Mouse (Mus musculus): ENCODE measurements around the gene Appl1. TPM values are rescaled to one million over a fixed set of nuclear protein-coding genes. Genes with fewer than 3 reads are reported as not detected.

Gene Appl1
- polyA plus RNA-seq, 1 experiment from 2014 or later: 50.4 TPM

GRCm38 (mm10) chr14:26988694-26989093 lies 17.7 kb upstream of the Appl1 start:
- Histone ChIP-seq H3K9me3 (no peaks in the 10 kb centered on the region), H3K36me3 (no peaks in the 10 kb centered on the region), H3K27me3 (no peaks in the 10 kb centered on the region), H3K4me3 (no peak overlapping the region), H3K4me1 (replicated peaks) (no peaks in the 10 kb centered on the region), H3K27ac (replicated peaks) (no peak overlapping the region), H3K4me2 (no peak overlapping the region), H3K9ac (no peak overlapping the region)
- no peak for ATAC-seq (ENCODE audit: low read depth)
- WGBS: 68% methylated on average over 2 of the region's 2 CpGs

DNA sequence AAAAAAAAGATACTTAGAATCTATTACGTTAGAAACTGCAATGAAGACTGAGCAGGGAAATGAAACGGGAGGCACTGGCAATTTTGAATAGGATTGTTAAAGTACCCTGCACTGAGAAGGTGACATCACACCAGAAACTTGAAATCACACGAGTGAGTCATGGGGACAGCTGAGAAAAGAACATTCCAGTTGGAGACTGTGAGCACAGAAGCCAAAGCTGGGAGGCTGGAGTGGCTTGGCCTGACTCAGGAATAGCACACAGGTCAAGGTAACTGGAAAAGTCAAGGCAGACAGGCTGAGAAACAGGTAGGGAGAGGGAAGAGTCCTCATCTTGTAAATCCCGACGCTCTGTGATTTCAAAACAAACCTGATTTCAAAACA lies 11.1 kb upstream of the Appl1 start:
- ATAC-seq (ENCODE audit: low read depth): no peak
- H3K27ac ChIP-seq (replicated peaks): no peak overlapping the region

DNA sequence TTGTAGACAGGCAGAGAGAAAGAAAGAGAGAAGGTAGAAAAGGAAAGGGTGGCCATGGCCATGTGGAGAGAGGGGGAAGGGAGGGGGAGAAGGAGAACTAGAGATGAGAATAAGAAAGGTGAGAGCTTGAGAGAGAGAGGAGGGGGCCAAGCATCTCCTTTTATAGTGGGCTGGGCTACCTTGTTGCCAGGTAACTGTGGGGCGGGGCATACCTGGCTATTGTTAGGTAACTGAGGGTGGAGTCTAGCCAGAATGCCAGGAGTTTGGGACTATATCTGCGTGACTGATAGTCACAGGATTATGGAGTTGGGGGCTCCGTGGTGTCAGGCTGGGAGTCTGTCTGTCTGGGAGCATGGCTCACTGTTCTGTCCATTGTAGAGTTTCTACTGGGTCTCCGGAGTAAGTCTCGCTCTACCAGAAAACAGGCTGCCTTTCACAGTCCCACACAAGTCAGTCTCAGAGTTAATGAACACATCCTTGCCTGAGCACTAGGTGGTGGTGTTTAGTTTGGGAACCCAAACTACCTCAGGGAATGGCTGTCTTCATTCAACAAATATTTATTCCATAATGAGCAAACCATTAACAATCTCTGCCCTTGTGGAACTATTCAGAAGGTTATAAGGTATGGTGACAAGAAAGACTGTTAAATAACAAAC lies 10.6 kb upstream of the Appl1 start:
- Histone ChIP-seq H3K4me3 (no peak overlapping the region), H3K4me1 (replicated peaks) (peaks cover 5% of the 10 kb centered on the region; the same call in 1 of the 2 replicates), H3K4me2 (no peak overlapping the region), H3K27ac (replicated peaks) (no peak overlapping the region), H3K9me3 (peaks cover 9% of the 10 kb centered on the region), H3K36me3 (no peaks in the 10 kb centered on the region), H3K9ac (no peak overlapping the region), H3K27me3 (no peaks in the 10 kb centered on the region)
- 66% methylated on average over 5 of the region's 5 CpGs for WGBS
- ATAC-seq (ENCODE audit: low read depth): no peak

More for the DNA sequence above, 11.1 kb upstream of the Appl1 start:
- 85% methylated on average over 5 of the region's 5 CpGs for WGBS
- Histone ChIP-seq H3K4me1 (replicated peaks) (no peaks in the 10 kb centered on the region), H3K36me3 (no peaks in the 10 kb centered on the region), H3K4me2 (no peak overlapping the region), H3K9ac (no peak overlapping the region), H3K9me3 (peaks cover 9% of the 10 kb centered on the region), H3K27me3 (no peaks in the 10 kb centered on the region), H3K4me3 (no peak overlapping the region)

DNA sequence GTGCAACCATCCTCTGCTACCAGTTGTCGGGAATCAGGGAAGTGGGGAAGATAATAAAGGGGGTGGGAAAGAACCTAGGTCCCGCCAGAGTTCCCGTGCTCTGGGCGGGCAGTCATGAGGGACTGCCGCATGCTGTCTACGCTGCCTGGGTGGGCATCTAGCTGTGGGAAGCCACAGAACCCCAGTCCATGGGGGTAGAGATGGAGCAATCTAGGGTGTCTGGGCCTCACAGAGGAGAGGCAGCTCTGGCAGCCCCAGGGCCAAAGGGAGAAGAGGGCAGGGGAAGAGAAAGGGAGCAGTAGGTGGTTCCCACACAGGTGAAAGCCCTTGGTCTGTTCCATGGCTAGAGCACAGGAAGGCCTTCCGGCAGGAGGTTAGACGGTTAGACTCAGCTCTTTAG lies 10.0 kb upstream of the Appl1 start:
- no peaks in the 10 kb centered on the region for H3K36me3 ChIP-seq
- H3K4me2 ChIP-seq: no peak overlapping the region
- no peak overlapping the region for H3K4me3 ChIP-seq
- H3K9me3 ChIP-seq: peaks cover 9% of the 10 kb centered on the region
- ATAC-seq (ENCODE audit: low read depth): no peak
- no peaks in the 10 kb centered on the region for H3K27me3 ChIP-seq
- peaks cover 9% of the 10 kb centered on the region for H3K4me1 ChIP-seq (replicated peaks)
- H3K27ac ChIP-seq (replicated peaks): no peak overlapping the region
- H3K9ac ChIP-seq: no peak overlapping the region
- 92% methylated on average over 8 of the region's 8 CpGs for WGBS

GRCm38 (mm10) chr14:26979808-26980207 lies 8.8 kb upstream of the Appl1 start:
- ATAC-seq (ENCODE audit: low read depth): no peak
- peaks cover 9% of the 10 kb centered on the region for H3K4me1 ChIP-seq (replicated peaks)
- no peak overlapping the region for H3K9ac ChIP-seq
- H3K36me3 ChIP-seq: no peaks in the 10 kb centered on the region
- 94% methylated on average over 3 of the region's 3 CpGs for WGBS
- H3K27ac ChIP-seq (replicated peaks): no peak overlapping the region
- no peak overlapping the region for H3K4me2 ChIP-seq
- peaks cover 9% of the 10 kb centered on the region for H3K9me3 ChIP-seq
- H3K4me3 ChIP-seq: no peak overlapping the region
- no peaks in the 10 kb centered on the region for H3K27me3 ChIP-seq

- Histone ChIP-seq H3K36me3 (no peaks in the 10 kb centered on the region), H3K9ac (no peak overlapping the region), H3K4me3 (no peak overlapping the region), H3K9me3 (peaks cover 9% of the 10 kb centered on the region), H3K4me2 (no peak overlapping the region), H3K4me1 (replicated peaks) (peaks cover 9% of the 10 kb centered on the region), H3K27ac (replicated peaks) (no peak overlapping the region), H3K27me3 (no peaks in the 10 kb centered on the region)
- 48% methylated on average over 2 of the region's 2 CpGs for WGBS
- ATAC-seq (ENCODE audit: low read depth): no peak
These were observed 6.5 kb upstream of the Appl1 start for GRCm38 (mm10) chr14:26977500-26977899.

DNA sequence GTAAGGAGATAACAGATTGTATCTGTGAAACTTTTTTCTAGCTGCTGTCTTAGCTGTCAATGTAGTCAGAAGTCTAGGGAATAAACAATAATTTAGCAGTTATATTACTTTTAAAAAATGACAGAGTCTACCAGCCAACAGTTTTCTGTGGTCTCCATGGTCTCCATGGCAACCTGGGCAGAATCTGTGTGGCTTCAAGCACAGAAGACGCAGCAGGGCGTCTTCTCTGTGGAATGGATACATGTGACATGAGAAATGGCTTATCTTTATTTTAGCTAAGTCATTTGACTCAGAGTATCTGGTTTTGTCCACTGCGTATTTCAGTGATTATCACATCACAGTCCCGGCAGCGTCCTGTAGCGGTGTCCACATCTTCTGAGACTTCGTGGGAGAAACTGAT lies 5.2 kb upstream of the Appl1 start:
- H3K9me3 ChIP-seq: peaks cover 6% of the 10 kb centered on the region

DNA sequence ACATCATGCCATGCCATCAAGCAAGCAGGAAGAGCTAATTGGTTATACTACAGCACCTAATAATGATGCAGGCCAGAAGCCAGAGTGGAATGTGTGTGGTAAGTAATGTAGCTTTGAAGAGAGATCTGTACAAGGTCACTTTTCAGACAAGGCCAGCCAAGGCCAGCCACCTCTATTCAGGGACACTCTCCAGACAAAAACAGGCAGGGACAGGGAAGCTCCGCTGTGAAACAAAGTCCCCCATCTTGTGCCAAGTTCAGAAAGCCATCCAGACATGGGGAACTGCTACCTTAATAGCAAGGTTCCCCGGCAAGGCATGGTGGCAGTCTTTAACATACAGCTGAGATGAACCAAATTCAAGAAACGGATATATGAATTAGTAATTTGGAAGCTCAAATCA lies 4.5 kb upstream of the Appl1 start:
- Histone ChIP-seq H3K4me3 (no peak overlapping the region), H3K4me2 (no peak overlapping the region), H3K27ac (replicated peaks) (no peak overlapping the region), H3K9me3 (no peaks in the 10 kb centered on the region), H3K4me1 (replicated peaks) (peaks cover 9% of the 10 kb centered on the region), H3K27me3 (no peaks in the 10 kb centered on the region), H3K36me3 (no peaks in the 10 kb centered on the region), H3K9ac (no peak overlapping the region)
- 75% methylated on average over 3 of the region's 3 CpGs for WGBS
- no peak for ATAC-seq (ENCODE audit: low read depth)

More for the DNA sequence above, 5.2 kb upstream of the Appl1 start:
- Histone ChIP-seq H3K4me2 (no peak overlapping the region), H3K9ac (no peak overlapping the region), H3K36me3 (no peaks in the 10 kb centered on the region), H3K27me3 (no peaks in the 10 kb centered on the region), H3K4me1 (replicated peaks) (peaks cover 9% of the 10 kb centered on the region), H3K4me3 (no peak overlapping the region), H3K27ac (replicated peaks) (no peak overlapping the region)
- WGBS: 34% methylated on average over 7 of the region's 7 CpGs
- no peak for ATAC-seq (ENCODE audit: low read depth)

DNA sequence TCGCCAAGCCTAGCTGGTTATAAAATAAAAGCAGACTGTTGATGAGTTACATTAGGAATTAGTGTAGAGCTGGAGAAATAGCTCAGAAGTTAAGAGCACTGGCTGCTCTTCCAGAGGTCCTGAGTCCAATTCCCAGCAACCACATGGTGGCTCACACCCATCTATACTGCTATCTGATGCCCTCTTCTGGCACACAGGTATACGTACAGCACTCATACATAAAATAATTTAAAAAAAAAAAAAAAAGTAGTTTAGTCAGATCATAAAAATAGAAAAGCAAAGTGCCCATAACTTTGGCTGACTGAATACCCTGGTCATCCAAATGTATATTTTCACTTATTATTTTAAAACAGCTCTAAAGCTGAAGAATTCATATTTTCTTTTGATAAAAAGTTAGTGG lies 2.1 kb upstream of the Appl1 start:
- H3K4me3 ChIP-seq: no peak overlapping the region
- H3K36me3 ChIP-seq: no peaks in the 10 kb centered on the region
- H3K4me2 ChIP-seq: no peak overlapping the region
- H3K27ac ChIP-seq (replicated peaks): no peak overlapping the region
- H3K27me3 ChIP-seq: no peaks in the 10 kb centered on the region
- H3K4me1 ChIP-seq (replicated peaks): peaks cover 23% of the 10 kb centered on the region
- no peaks in the 10 kb centered on the region for H3K9me3 ChIP-seq
- H3K9ac ChIP-seq: no peak overlapping the region
- ATAC-seq (ENCODE audit: low read depth): no peak
- WGBS: 80% methylated on average over 2 of the region's 2 CpGs

GRCm38 (mm10) chr14:26970439-26970932 lies 546 bp downstream of the Appl1 start:
- H3K27ac ChIP-seq (replicated peaks): peak overlapping the region; percentile 96
- no peaks in the 10 kb centered on the region for H3K9me3 ChIP-seq
- peak overlapping the region; percentile 89 for H3K9ac ChIP-seq
- ATAC-seq (ENCODE audit: low read depth): peak; percentile 98
- peak overlapping the region; percentile 67 for H3K4me2 ChIP-seq
- WGBS: under 1% methylated on average over 53 of the region's 53 CpGs
- H3K27me3 ChIP-seq: no peaks in the 10 kb centered on the region
- H3K4me3 ChIP-seq: peak overlapping the region; percentile 93
- H3K36me3 ChIP-seq: no peaks in the 10 kb centered on the region
- H3K4me1 ChIP-seq (replicated peaks): peaks cover 24% of the 10 kb centered on the region

DNA sequence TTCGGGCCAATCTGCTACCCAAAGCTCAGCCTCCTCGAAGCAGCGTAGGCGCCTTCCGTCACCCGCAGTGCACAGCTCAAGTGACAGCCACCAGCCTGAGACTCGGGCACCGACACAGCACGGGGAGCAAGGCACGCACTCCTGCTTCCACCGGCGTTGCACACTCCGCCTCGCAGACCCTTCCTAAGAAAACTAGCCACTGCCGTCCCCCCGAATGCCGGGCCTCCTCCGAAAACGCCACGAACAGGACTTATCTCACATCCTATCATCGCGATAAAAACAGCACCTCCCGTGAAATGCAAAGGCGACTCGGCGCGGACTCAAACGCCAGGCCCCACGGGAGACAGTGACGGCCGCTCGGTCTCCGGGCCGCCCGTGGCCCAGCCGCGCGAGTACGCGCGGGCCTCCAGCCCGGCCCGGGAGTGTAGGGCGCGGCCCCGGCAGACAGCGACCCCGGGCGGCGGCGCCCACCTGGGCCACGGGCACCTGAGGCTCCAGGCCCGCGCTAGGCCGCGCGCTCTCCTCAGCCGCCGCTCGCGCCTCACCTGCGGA lies 1.1 kb downstream of the Appl1 start:
- Histone ChIP-seq H3K36me3 (no peaks in the 10 kb centered on the region), H3K4me3 (peak overlapping the region; percentile 93), H3K4me2 (peak overlapping the region; percentile 67), H3K9ac (peak overlapping the region; percentile 89), H3K9me3 (no peaks in the 10 kb centered on the region), H3K27me3 (no peaks in the 10 kb centered on the region), H3K27ac (replicated peaks) (peak overlapping the region; percentile 96), H3K4me1 (replicated peaks) (peaks cover 24% of the 10 kb centered on the region)
- WGBS: under 1% methylated on average over 62 of the region's 62 CpGs
- peak; percentile 90 for ATAC-seq (ENCODE audit: low read depth)

GRCm38 (mm10) chr14:26969164-26969563 lies 1.9 kb downstream of the Appl1 start:
- no peaks in the 10 kb centered on the region for H3K36me3 ChIP-seq
- H3K9ac ChIP-seq: peak overlapping the region; percentile 89
- H3K4me2 ChIP-seq: peak overlapping the region; percentile 67
- H3K27ac ChIP-seq (replicated peaks): no peak overlapping the region; the same call in 1 of the 2 replicates
- H3K9me3 ChIP-seq: no peaks in the 10 kb centered on the region
- peaks cover 24% of the 10 kb centered on the region for H3K4me1 ChIP-seq (replicated peaks)
- WGBS: 75% methylated on average over 3 of the region's 3 CpGs
- ATAC-seq (ENCODE audit: low read depth): no peak
- H3K27me3 ChIP-seq: no peaks in the 10 kb centered on the region
- peak overlapping the region; percentile 93 for H3K4me3 ChIP-seq

GRCm38 (mm10) chr14:26960518-26960917 lies 10.5 kb downstream of the Appl1 start:
- Histone ChIP-seq H3K4me2 (no peak overlapping the region), H3K4me1 (replicated peaks) (no peaks in the 10 kb centered on the region), H3K36me3 (peaks cover 41% of the 10 kb centered on the region), H3K9me3 (no peaks in the 10 kb centered on the region), H3K27ac (replicated peaks) (no peak overlapping the region), H3K4me3 (no peak overlapping the region), H3K9ac (no peak overlapping the region), H3K27me3 (no peaks in the 10 kb centered on the region)
- ATAC-seq (ENCODE audit: low read depth): no peak
- 82% methylated on average over 1 of the region's 1 CpGs for WGBS
